Mouse (Mus musculus) lung, adult 2 months (tissue): ENCODE measurements around the gene Dus2. TPM values are rescaled to one million over a fixed set of nuclear protein-coding genes. Genes with fewer than 3 reads are reported as not detected.

Experiments
- DNase-seq: peaks from one replicate; pipeline ENCODE4 v3.0.0; 2022
- H3K4me1 ChIP-seq: fragments of 200-500 bp; 2 replicates; pipeline ENCODE4 v1.6.1; 2011; ENCODE audit warnings: low read length; ENCODE audit not compliant: control insufficient read depth, insufficient read depth
- H3K4me3 ChIP-seq: fragments of 200-500 bp; replicated peaks from 2 replicates; pipeline ENCODE3; 2011; ENCODE audit warnings: low read depth, mild to moderate bottlenecking, control low read depth, low read length; ENCODE audit errors: extremely low read depth
- CTCF ChIP-seq: fragments of 200-500 bp; IDR thresholded peaks from 2 replicates; pipeline ENCODE4 v1.5.1; 2011; ENCODE audit warnings: mild to moderate bottlenecking, low read length, control low read depth; ENCODE audit not compliant: insufficient read depth
- POLR2A ChIP-seq: fragments of 200-500 bp; IDR thresholded peaks from 2 replicates; pipeline ENCODE4 v1.6.1; 2011; ENCODE audit warnings: low read depth, mild to moderate bottlenecking, control low read depth, low read length, borderline replicate concordance; ENCODE audit errors: extremely low read depth
- WGBS: fragments of 180-500 bp; shearing (Covaris S2); methylation state at CpG from one replicate; pipeline ENCODE4 v1.1.7; 2018; 5-methylcytosine and 5-hydroxymethylcytosine counted together
- polyA plus RNA-seq: library from polyadenylated mRNA; depleted of rRNA; stranded (reverse); fragments of >200 nt; gene quantifications from 2 replicates; pipeline ENCODE4 v1.2.3, GENCODE M21; 2012

Dus2 gene
- polyA plus RNA-seq, 1 experiment: 10.3 TPM

DNA sequence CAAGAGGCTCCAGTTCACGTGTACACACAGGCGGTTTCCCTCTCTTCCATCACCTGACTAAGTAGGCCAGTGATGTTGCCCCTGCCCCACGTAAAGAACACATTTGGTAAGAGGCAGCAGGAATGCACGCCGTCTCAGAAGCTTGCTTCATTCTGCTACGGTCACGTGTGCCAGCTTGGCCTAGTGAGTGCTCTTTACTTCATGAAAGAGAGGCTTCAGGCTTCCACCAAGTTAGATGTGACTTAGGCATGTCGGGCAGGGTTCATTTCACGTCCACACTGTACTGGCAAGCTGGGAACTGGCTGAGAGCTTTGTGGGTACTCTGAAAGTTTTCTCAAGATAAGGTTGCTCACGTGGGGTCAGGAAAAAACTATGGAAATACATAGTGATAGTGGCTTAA lies 47.6 kb downstream of the Dus2 start:
- DNase-seq: no peak
- H3K4me3 ChIP-seq: no peak overlapping the region
- H3K4me1 ChIP-seq: peaks cover 3% of the 10 kb centered on the region; the same call in 1 of the 2 replicates
- WGBS: 80% methylated on average over 10 of the region's 10 CpGs
- TF ChIP-seq CTCF (no peak), POLR2A (no peak)

DNA sequence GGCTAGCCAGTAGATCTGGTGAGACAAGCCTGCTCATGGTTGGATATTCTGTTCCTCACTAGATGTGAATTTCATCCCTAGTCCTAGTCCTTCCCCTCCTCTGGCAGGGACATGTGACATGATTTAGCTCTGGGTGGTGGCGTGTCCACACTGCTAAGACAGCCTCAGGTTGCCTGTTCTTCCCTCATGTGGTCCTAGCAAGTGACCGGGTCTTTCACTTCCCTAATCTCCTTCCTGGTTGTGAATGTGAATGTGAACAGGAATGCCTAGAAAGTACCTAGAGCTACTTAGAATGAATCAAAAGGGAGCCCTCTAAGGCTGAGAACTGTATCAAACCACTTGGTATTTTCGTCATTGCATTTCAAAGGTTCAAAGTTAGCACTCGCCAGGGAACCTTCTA lies 48.5 kb downstream of the Dus2 start:
- peaks cover 5% of the 10 kb centered on the region for H3K4me1 ChIP-seq
- no peak overlapping the region for H3K4me3 ChIP-seq
- TF ChIP-seq POLR2A (no peak), CTCF (no peak)
- no peak for DNase-seq
- 87% methylated on average over 4 of the region's 4 CpGs for WGBS

DNA sequence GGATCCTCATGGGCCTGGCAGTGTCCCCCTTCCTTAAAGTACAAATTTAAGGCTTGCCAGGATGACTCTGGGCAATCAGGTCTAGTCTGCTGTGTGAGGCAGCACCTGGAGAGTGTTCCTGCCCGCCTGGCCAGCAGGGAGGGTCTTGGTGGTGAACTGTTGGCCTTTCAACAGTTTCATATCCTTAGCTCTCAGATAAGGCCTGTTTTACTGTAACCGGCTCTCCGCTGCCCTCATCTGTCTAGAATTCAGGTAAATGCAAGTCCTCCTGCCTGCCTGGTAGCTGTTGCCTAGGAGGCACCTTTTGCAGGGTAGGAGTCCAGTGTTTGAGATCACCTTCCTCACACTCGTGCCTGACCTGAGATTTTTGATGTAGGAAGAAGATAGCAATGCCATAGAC lies 49.1 kb downstream of the Dus2 start:
- Histone ChIP-seq H3K4me3 (no peak overlapping the region), H3K4me1 (peaks cover 5% of the 10 kb centered on the region)
- 73% methylated on average over 4 of the region's 4 CpGs for WGBS
- TF ChIP-seq CTCF: no peak
- no peak for TF ChIP-seq POLR2A
- DNase-seq: no peak

DNA sequence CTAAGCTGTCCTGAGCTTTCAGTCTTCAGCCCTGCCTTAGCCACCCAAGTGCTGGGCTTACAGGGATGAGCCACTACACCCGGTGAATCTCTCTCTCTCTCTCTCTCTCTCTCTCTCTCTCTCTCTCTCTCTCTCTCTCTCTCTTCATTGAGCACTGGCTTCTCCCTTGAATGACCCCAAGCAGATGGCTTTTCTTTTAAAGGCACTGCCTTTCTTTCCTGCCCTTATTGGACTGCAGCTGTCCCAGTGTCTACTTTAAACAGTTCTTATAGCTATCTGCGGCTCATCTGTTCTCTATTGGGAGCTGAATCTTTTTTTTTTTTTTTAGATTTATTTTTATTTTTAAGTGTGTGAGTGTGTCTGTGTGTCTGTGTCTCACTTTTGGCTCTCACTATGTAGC lies 51.9 kb downstream of the Dus2 start:
- peaks cover 5% of the 10 kb centered on the region for H3K4me1 ChIP-seq
- 60% methylated on average over 2 of the region's 2 CpGs for WGBS
- TF ChIP-seq CTCF (no peak), POLR2A (no peak)

DNA sequence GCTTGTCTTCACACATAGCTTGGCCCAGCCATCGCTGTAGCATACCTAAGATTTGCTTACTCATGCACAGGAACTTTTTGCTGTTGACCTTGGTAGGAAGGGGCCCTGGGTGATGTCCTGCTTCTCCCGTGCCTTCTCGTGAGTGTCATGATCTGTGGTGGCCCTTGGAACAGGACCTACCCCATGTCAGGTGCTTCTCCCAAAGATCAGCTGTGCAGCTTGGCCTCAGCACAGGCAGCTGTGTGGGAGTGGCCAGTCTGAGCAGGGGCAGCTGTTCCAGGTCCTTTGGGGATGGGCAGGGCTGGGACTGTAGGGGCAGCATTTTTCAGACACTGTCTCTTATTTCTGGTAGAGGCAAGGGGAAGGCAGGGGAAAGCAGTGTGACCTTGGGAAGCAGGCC lies 53.0 kb downstream of the Dus2 start:
- Histone ChIP-seq H3K4me3 (no peak overlapping the region), H3K4me1 (peaks cover 5% of the 10 kb centered on the region)
- WGBS: 41% methylated on average over 3 of the region's 3 CpGs
- no peak for DNase-seq
- TF ChIP-seq POLR2A: no peak
- TF ChIP-seq CTCF: no peak

More for the DNA sequence above, 51.9 kb downstream of the Dus2 start:
- DNase-seq: no peak
- H3K4me3 ChIP-seq: no peak overlapping the region

DNA sequence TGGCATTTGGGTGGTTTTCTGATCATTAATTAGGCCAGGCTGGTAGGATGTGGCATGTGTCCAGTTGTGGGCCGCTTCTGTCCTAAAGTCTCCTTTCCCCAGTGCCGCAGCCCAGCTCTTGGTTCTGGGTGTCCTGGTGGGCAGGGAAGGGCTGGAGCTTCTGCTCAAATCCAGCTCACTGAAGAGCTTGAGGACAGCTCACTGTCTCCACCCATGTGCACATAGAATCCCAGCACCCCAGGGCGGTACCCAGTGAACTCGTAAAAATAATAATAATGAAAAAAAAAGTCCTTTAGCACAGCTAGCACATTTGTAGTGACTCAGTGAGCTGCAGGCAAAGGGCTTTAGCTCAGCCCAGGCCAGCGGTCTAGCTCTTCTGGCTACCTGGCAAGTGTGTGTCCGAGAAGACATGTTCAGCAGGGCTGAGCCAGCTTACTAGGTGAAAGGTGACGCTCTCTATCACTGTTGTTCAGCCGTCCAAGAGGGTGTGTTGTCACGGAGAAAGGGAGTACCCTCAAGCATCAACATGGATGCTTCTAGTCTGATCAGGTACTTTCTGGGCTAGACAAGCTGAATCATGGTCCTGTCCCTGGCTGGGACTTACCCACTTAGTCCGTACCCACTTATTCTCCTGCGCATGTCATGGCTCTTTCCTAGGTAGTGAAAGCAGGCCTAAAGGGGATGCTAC lies 55.9 kb downstream of the Dus2 start:
- 89% methylated on average over 11 of the region's 11 CpGs for WGBS
- DNase-seq: no peak
- TF ChIP-seq CTCF (no peak), POLR2A (no peak)
- Histone ChIP-seq H3K4me3 (no peak overlapping the region), H3K4me1 (peaks cover 5% of the 10 kb centered on the region)

DNA sequence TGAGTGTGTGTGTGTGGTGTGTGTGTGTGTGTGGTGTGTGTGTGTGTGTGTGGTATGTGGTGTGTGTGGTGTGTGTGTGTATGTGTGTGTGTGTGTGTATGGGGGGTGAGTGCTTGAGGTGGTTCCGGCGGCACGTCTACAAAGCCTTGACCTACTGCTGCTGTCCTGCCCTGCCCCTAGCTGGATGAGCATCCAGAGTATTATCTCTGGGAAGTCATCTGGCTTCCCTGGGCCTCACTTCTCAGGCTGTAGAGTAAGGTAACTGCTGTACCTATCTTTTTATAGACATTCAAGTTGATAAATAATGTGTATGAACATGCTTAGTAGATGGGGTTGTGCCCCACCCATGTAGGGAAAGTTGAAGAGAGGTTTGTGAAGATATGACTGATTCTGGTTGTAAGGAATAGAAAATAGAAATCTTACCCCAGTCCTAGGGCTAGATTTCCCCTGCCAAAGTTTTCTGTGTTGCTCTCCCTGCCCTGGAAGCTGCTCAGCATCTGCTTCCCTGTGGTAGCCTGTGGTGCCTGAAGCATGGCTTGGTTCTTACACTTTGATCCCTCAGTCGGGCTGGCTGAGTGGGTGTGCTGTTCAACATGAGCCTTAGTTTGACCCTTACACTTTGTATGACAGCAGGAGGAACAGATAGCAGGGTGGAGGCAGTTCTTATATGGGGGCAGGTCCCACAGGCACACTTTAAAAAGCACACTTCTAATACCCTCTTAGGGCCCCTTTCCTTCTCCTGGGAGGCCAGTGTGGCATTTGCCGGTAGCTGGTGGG lies 56.9 kb downstream of the Dus2 start:
- H3K4me3 ChIP-seq: no peak overlapping the region
- DNase-seq: no peak
- 89% methylated on average over 5 of the region's 5 CpGs for WGBS
- TF ChIP-seq CTCF: no peak
- TF ChIP-seq POLR2A: no peak
- peaks cover 5% of the 10 kb centered on the region for H3K4me1 ChIP-seq

DNA sequence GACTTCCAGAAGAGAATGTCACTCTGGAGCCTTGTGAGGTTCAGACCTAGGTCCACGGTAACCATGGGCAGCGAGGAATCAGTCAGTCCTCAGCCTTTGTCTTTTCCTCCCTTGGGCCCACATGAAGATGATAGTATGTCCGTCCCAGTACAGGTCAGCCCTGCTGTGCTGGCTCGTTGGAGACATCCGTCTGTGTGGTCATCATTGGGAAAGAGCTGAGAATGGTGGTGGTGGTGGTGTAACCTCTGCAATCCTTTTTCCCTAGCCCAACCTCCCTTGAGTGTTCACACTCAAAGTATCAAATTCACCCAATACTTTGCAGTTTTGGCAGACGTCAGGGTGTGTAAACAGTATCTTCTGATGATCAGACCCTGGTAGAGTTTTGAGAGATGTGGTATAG lies 58.7 kb downstream of the Dus2 start:
- no peak for TF ChIP-seq CTCF
- TF ChIP-seq POLR2A: no peak
- WGBS: 91% methylated on average over 6 of the region's 6 CpGs
- H3K4me1 ChIP-seq: peaks cover 5% of the 10 kb centered on the region; the same call in 1 of the 2 replicates
- DNase-seq: no peak
- H3K4me3 ChIP-seq: no peak overlapping the region

DNA sequence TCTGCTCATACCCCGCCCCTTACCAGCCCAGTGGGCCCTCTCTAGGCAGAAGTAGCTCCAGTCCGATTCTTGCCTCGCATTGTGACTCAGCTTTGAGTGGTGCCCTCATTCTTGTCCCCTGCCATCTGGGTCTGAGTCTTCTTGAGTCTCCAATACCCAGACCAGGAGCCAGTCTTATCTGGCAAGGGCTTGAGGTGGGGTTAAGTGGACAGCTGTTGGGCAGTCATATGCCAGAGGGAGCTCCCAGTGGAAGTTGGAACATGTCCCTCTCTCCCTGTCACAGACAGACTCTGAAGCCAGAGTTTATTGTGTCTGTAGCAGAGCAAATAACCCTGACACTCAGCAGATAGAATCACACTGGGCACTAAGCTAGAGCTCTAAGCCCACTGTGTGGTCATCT lies 59.9 kb downstream of the Dus2 start:
- no peak overlapping the region for H3K4me3 ChIP-seq
- H3K4me1 ChIP-seq: peaks cover 5% of the 10 kb centered on the region; the same call in 1 of the 2 replicates
- no peak for TF ChIP-seq CTCF
- no peak for TF ChIP-seq POLR2A
- no peak for DNase-seq
- WGBS: 84% methylated on average over 3 of the region's 3 CpGs

DNA sequence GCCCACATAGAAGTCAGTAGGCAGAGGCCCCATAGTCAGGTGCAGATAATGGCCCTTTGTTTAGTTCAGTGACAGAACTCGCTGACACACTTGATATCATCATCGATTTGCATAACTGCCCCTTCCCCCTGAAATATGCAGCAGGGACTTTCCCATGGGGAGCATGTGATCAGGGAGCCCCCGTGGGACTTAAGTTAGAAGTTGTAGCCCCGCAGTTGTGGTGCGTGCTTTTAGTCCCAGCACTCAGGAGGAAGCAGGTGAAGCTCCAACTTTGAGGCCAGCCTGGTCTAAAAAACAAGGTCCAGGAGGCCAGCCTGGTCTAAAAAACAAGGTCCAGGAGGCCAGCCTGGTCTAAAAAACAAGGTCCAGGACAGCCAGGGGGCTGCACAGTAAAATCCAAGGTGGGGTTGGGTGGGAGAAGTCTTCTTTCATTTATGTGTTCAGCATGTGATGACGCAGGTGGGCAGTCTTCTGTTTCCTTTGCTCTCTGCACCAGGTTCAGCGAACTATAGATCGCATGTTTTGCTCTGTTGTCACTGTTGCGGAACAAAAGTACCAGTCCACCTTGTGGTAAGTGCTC lies 61.5 kb downstream of the Dus2 start:
- TF ChIP-seq CTCF (no peak), POLR2A (no peak)
- DNase-seq: no peak

More for the DNA sequence above, 61.5 kb downstream of the Dus2 start:
- 84% methylated on average over 9 of the region's 9 CpGs for WGBS
- H3K4me1 ChIP-seq: peaks cover 5% of the 10 kb centered on the region; the same call in 1 of the 2 replicates
- no peak overlapping the region for H3K4me3 ChIP-seq
